Mouse (Mus musculus) embryonic facial prominence, embryonic 11.5 days (tissue): ENCODE results near the gene Tma7. TPM values are rescaled to one million over a fixed set of nuclear protein-coding genes. Genes with fewer than 3 reads are reported as not detected.

Experiments used
- ATAC-seq: fragments of 200-750 bp; cut with Nextera tagmentation; replicated peaks from 2 replicates; pipeline ENCODE4 v1.8.0; 2017; ENCODE audit warnings: low read depth; ENCODE audit not compliant: insufficient number of reproducible peaks, low FRiP score, low TSS enrichment
- DNase-seq: peaks from one replicate; pipeline ENCODE4 v3.0.0-alpha.2; 2015; ENCODE audit warnings: low spot score
- H3K27ac ChIP-seq: fragments of 300-500 bp; sonication (generic); replicated peaks from 2 replicates; pipeline ENCODE4 v1.5.1; 2014; ENCODE audit warnings: mild to moderate bottlenecking, low read depth, low read length, control low read depth
- H3K27me3 ChIP-seq: fragments of 300-500 bp; sonication (generic); 2 replicates; pipeline ENCODE4 v1.6.1; 2014; ENCODE audit warnings: mild to moderate bottlenecking, low read length, moderate library complexity, mixed read lengths; ENCODE audit not compliant: control insufficient read depth, insufficient read depth
- H3K36me3 ChIP-seq: fragments of 300-500 bp; sonication (generic); replicated peaks from 2 replicates; pipeline ENCODE4 v1.6.1; 2014; ENCODE audit warnings: low read depth, mild to moderate bottlenecking, low read length, moderate library complexity, mixed read lengths; ENCODE audit not compliant: control insufficient read depth, insufficient read depth
- H3K4me1 ChIP-seq: fragments of 300-500 bp; sonication (generic); 2 replicates; pipeline ENCODE4 v1.6.1; 2014; ENCODE audit warnings: low read length, mixed read lengths; ENCODE audit not compliant: control insufficient read depth, insufficient read depth
- H3K4me2 ChIP-seq: fragments of 300-500 bp; sonication (generic); 2 replicates; pipeline ENCODE4 v1.6.1; 2014; ENCODE audit warnings: low read depth, mild to moderate bottlenecking, control low read depth, low read length, moderate library complexity
- H3K4me3 ChIP-seq: fragments of 300-500 bp; sonication (generic); 2 replicates; pipeline ENCODE4 v1.5.1; 2014; ENCODE audit warnings: low read depth, low read length, control low read depth
- H3K9ac ChIP-seq: fragments of 300-500 bp; sonication (generic); replicated peaks from 2 replicates; pipeline ENCODE4 v1.6.1; 2014; ENCODE audit warnings: mild to moderate bottlenecking, control low read depth, low read length
- H3K9me3 ChIP-seq: fragments of 300-500 bp; sonication (generic); replicated peaks from 2 replicates; pipeline ENCODE4 v1.6.1; 2016; ENCODE audit warnings: mild to moderate bottlenecking, low read length, inconsistent platforms, mixed read lengths; ENCODE audit not compliant: control insufficient read depth
- WGBS: fragments of 180-500 bp; shearing (Covaris S2); extraction: QIAGEN DNeasy Blood & Tissue Kit; methylation state at CpG from one replicate; pipeline ENCODE4 v1.1.7; 2014; 5-methylcytosine and 5-hydroxymethylcytosine counted together
- polyA plus RNA-seq: library from polyadenylated mRNA; unstranded; fragments of >200 nt; fragmentation: Nextera tagmentation; extraction: Ambion mirVana; gene quantifications from 2 replicates; pipeline ENCODE4 v1.2.1, GENCODE M21; 2014

Gene Tma7
- polyA plus RNA-seq, 1 experiment from 2014 or later, result 898 TPM

DNA sequence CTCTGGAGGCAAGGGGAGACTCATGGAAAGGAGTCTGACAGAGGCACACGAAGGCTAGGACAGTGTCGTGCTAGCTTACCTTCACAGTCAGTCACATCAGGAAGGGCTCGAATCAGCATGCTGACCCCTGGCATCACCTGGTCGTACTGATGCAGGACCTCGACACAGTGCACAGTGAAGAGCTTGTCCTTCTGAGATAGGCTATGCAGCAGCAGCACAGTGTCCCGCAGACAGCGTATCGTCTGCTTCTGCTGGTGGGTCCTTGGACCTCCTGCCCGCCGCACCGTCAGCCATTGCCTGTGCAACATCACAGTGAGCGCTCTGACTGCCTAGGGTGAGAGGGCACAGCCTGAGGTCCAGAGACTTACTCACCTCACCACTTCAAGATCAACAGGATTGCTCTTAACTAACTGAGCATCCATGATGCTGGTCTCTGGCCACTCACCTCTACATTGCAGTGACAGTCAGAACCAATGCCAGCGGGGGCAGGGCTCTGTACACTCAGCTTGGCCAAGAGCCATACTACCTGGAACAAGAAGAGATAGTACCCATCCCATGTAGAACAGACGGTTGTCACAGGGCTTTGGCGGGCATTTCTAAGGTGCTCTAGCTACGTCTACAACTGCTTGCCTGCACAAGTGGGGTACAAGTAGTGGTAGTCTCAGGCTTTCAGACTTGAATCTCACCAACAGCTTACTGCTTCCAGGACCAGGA lies 22.0 kb downstream of the Tma7 start:
- Histone ChIP-seq H3K4me1 (no peaks in the 10 kb centered on the region), H3K9ac (no peak overlapping the region), H3K4me3 (no peak overlapping the region), H3K27ac (no peak overlapping the region), H3K4me2 (no peak overlapping the region), H3K9me3 (no peaks in the 10 kb centered on the region), H3K27me3 (no peaks in the 10 kb centered on the region), H3K36me3 (peaks cover 18% of the 10 kb centered on the region)
- WGBS, result 86% methylated on average over 16 of the region's 16 CpGs
- no peak for DNase-seq
- 0 out of 2 replicates have a peak, but pooled peaks have one; percentile 19 for ATAC-seq

DNA sequence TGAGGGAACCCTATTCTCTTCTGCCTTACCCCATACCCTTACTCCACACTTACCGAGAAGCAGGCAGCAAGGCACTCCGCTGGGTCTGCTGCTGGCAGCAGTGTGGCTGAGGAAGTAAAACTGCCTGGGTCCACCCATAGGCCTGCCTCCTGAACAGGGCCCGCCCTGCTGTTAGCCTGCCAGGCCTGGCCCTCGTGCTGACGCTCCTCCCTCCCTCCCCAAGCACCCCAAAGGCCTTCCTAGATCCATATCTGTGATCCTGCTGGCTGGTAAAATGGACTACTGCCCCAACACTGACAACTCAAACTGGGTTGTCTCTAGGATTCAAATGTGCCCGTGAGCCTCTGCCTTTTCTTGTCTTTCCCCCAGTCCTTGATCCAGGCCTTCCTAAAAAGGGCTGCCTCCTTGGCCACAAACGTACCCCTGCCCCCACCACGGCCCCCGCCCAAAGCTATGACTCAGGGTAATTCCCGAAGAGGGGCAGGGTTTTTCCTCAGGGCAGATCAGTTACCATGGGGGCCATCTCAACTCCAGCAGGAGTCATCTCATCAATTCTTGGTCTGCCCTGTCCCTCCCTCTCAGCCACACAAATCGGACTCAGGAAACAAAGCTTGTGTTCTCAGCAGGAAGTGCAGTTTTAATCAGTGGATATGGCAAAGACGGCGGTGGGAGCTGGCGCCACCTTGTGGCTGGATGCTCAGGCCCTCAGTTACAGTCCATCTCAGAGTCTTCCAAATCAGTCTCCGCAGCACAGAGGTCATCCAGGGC lies 23.1 kb downstream of the Tma7 start, which contains the start of gene Trex1:
TSS of gene Trex1 (minus strand) at position 599 of the 768 bp plus-strand sequence.
- peaks cover 3% of the 10 kb centered on the region; the same call in 1 of the 2 replicates for H3K4me1 ChIP-seq

DNA sequence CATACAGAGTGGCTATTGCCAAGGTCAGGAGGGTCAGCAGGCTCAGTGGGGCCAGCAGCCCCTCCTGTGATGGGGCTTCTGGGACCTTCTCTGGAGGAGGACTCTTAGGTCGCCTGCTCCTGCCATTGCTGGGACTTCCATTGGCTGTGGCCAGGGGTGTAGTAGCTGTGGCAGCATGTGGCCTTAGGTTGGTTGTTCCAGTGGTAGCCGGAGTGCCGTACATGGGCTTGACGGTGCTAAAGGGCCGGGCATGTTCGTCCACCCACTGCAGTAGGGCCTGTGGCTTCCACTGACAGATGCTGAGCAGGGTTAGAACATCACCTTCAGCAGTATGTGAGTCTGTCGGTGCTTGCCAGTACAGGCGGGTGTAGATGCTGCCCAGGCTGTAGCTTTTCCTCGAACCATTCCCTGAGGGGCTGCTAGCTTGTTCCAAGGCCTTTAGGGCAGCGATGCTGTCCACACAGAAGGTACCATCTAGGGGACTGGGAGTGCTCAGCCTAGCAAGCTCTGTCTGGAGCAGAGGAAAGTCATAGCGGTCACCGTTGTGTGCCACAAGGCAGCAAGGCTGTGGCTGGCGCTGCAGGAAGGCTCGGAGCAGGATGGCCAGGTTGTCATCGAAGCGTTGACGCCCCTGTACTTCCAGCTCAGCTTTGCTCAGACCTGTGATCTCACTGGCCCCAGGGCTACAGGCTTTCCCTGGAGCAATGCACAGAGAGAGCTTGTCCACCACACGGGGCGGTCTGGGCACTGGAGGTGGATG lies 24.2 kb downstream of the Tma7 start:
- H3K4me2 ChIP-seq, result no peak overlapping the region
- H3K27me3 ChIP-seq, result no peaks in the 10 kb centered on the region
- no peaks in the 10 kb centered on the region for H3K9me3 ChIP-seq
- ATAC-seq (no peak), DNase-seq (no peak)
- peaks cover 8% of the 10 kb centered on the region for H3K36me3 ChIP-seq
- H3K4me1 ChIP-seq, result peaks cover 3% of the 10 kb centered on the region; the same call in 1 of the 2 replicates
- H3K9ac ChIP-seq, result no peak overlapping the region
- H3K4me3 ChIP-seq, result no peak overlapping the region
- WGBS, result 94% methylated on average over 19 of the region's 19 CpGs
- no peak overlapping the region for H3K27ac ChIP-seq

More for the DNA sequence above, 23.1 kb downstream of the Tma7 start, which contains the start of gene Trex1:
- DNase-seq, result peak; percentile 84
- H3K27me3 ChIP-seq, result no peaks in the 10 kb centered on the region
- H3K9me3 ChIP-seq, result no peaks in the 10 kb centered on the region
- peak; percentile 64 for ATAC-seq
- H3K9ac ChIP-seq, result peak within 1 kb of the TSS; percentile 45
- H3K27ac ChIP-seq, result 0 out of 2 replicates have a peak within 1 kb of the TSS, but pooled peaks have one; percentile 8
- peak within 1 kb of the TSS; percentile 42 for H3K4me2 ChIP-seq
- H3K4me3 ChIP-seq, result no peak within 1 kb of the TSS
- WGBS, result 19% methylated on average over 15 of the region's 15 CpGs
- peaks cover 11% of the 10 kb centered on the region for H3K36me3 ChIP-seq

DNA sequence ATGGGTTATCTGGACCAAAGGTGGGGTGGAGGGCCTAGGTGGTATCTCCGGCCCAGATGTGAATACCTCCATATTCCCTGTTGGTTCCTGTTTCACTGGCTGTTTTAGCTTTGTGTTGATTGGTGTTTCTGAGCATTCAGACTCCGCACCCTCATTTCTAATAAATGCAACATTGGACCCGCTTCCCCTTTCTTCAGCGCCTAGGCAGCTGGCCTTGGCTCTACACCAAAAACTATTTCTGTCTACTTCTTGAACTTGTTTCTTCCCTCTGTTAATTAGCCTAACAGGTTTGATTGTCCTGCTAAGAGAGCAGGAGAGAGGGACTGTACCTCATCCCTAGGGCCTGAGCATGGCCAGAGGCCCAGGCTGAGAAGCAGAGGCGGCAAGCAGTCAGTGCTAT lies 24.8 kb downstream of the Tma7 start:
- Histone ChIP-seq H3K4me1 (peaks cover 3% of the 10 kb centered on the region; the same call in 1 of the 2 replicates), H3K4me2 (no peak overlapping the region), H3K9me3 (no peaks in the 10 kb centered on the region), H3K27ac (no peak overlapping the region), H3K36me3 (peaks cover 6% of the 10 kb centered on the region), H3K27me3 (no peaks in the 10 kb centered on the region), H3K9ac (no peak overlapping the region), H3K4me3 (no peak overlapping the region)
- no peak for DNase-seq
- WGBS, result 93% methylated on average over 5 of the region's 5 CpGs
- no peak for ATAC-seq

DNA sequence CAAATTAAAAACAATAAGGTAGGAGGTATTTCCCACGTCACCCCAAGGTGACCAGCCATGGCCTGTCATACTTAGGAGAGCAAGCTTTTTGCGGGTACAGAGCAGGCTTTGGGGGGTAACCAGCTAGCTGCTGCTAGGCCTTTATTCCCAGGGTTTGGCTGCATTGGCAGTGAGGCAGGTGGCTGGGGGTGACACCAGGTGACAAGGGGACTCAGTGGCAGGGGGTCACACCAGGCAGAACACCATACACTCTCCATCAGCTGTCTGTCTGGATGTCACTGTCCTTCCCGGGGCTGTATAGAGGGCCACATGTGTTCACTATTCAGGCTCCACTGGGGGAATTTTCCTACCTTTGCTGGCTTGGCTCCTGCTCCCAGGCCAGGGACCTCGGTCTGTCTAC lies 25.5 kb downstream of the Tma7 start:
- Histone ChIP-seq H3K27ac (no peak overlapping the region), H3K27me3 (no peaks in the 10 kb centered on the region), H3K36me3 (peaks cover 6% of the 10 kb centered on the region), H3K9ac (no peak overlapping the region), H3K4me3 (no peak overlapping the region), H3K4me2 (no peak overlapping the region), H3K4me1 (peaks cover 3% of the 10 kb centered on the region; the same call in 1 of the 2 replicates), H3K9me3 (no peaks in the 10 kb centered on the region)
- no peak for DNase-seq
- ATAC-seq, result no peak
- 86% methylated on average over 4 of the region's 4 CpGs for WGBS

DNA sequence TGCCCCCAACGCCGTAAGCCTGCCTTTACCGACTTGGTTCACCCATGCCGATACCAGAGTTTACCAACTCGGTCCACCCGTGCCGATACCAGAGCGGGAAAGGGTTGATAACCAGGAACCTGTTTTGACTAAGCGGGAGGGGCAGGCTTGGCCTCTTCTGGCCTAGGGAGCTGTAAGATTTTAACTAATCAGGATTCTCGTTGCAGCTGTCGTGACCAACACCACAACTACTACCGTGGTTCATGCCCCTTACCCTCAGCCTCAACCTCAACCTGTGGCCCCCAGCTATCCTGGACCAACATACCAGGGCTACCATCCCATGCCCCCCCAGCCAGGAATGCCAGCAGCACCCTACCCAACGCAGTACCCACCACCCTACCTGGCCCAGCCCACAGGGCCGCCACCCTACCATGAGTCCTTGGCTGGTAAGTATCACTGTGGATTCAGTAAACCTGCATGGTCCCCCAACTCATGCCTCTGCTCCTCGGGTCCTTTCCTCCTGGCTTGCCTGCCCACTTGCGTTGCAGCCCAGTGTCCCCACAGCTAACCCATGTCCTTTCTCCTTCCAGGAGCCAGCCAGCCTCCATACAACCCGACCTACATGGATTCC lies 26.2 kb downstream of the Tma7 start:
- ATAC-seq (no peak), DNase-seq (no peak)
- Histone ChIP-seq H3K9me3 (no peaks in the 10 kb centered on the region), H3K27me3 (no peaks in the 10 kb centered on the region), H3K4me2 (no peak overlapping the region), H3K27ac (no peak overlapping the region), H3K4me3 (no peak overlapping the region), H3K4me1 (peaks cover 3% of the 10 kb centered on the region; the same call in 1 of the 2 replicates), H3K36me3 (peaks cover 6% of the 10 kb centered on the region), H3K9ac (no peak overlapping the region)
- 89% methylated on average over 17 of the region's 17 CpGs for WGBS

DNA sequence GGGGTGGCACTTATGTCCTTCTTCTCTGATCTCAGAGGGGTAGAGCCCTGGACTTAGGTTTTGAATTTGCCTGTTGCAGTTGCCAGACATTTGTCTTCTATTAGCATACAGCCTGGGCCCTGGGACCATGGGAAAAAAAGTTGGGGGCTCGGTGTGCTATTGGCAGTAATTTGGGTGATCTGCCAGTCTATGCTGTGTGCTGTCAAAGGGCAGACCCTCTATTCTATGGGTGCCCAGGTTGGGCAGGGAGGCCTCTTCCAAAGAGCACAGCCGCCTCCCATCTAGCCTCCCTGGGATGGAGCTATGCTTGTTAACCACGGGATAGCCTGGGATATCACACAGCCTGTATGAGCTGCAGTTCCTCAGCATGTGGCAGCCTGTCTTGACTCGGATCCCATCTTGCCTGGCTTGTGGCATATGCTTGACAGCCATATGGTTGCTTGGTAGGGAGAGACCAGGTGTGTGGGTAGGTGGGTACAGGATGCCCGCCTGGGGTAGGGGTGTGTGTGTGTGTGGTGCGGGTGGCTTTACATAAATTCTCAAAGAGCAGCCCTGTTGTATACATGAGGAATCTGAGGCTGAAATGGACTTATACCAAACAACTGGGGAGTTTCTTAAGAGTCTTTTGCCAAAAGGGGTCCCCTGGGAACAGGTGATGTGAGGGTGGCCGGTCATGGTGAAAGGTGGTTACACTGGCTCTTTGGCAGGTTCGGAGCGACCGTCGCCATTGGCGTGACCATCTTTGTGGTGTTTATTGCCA lies 26.9 kb downstream of the Tma7 start:
- no peak overlapping the region for H3K27ac ChIP-seq
- no peaks in the 10 kb centered on the region for H3K27me3 ChIP-seq
- no peaks in the 10 kb centered on the region for H3K9me3 ChIP-seq
- peak overlapping the region; percentile 23; the same call in 1 of the 2 replicates for H3K9ac ChIP-seq
- DNase-seq (no peak), ATAC-seq (no peak)
- H3K36me3 ChIP-seq, result peaks cover 6% of the 10 kb centered on the region
- 91% methylated on average over 12 of the region's 12 CpGs for WGBS
- H3K4me2 ChIP-seq, result peak overlapping the region; percentile 32
- H3K4me3 ChIP-seq, result no peak overlapping the region
- peaks cover 3% of the 10 kb centered on the region; the same call in 1 of the 2 replicates for H3K4me1 ChIP-seq
